Mouse (Mus musculus) kidney, embryonic 14.5 days (tissue): ENCODE data around the gene Tns1. TPM values are rescaled to one million over a fixed set of nuclear protein-coding genes. Genes with fewer than 3 reads are reported as not detected.

Source experiments
- ATAC-seq: fragments of 200-750 bp; cut with Nextera tagmentation; 2 replicates; pipeline ENCODE4 v1.8.0; 2017; ENCODE audit warnings: moderate number of reproducible peaks, mild to moderate bottlenecking, moderate TSS enrichment, moderate library complexity; ENCODE audit not compliant: low FRiP score, low TSS enrichment
- H3K27ac ChIP-seq: fragments of 300-500 bp; sonication (generic); 2 replicates; pipeline ENCODE4 v1.5.1; 2014; ENCODE audit warnings: low read depth, mild to moderate bottlenecking, low read length, moderate library complexity, mixed read lengths
- H3K27me3 ChIP-seq: fragments of 300-500 bp; sonication (generic); 2 replicates; pipeline ENCODE4 v1.6.1; 2014; ENCODE audit warnings: mild to moderate bottlenecking, low read length; ENCODE audit not compliant: control insufficient read depth, insufficient read depth
- H3K36me3 ChIP-seq: fragments of 300-500 bp; sonication (generic); 2 replicates; pipeline ENCODE4 v1.6.1; 2014; ENCODE audit warnings: low read length, mixed read lengths; ENCODE audit not compliant: control insufficient read depth, insufficient read depth
- H3K4me1 ChIP-seq: fragments of 300-500 bp; sonication (generic); 2 replicates; pipeline ENCODE4 v1.6.1; 2014; ENCODE audit warnings: low read length, mixed read lengths; ENCODE audit not compliant: control insufficient read depth, insufficient read depth
- H3K4me2 ChIP-seq: fragments of 300-500 bp; sonication (generic); replicated peaks from 2 replicates; pipeline ENCODE4 v1.6.1; 2014; ENCODE audit warnings: low read depth, mild to moderate bottlenecking, low read length
- H3K4me3 ChIP-seq: fragments of 300-500 bp; sonication (generic); 2 replicates; pipeline ENCODE4 v1.5.1; 2014; ENCODE audit warnings: mild to moderate bottlenecking, low read length
- H3K9ac ChIP-seq: fragments of 300-500 bp; sonication (generic); 2 replicates; pipeline ENCODE4 v1.6.1; 2014; ENCODE audit warnings: low read depth, mild to moderate bottlenecking, low read length, moderate library complexity
- H3K9me3 ChIP-seq: fragments of 300-500 bp; sonication (generic); 2 replicates; pipeline ENCODE4 v1.6.1; 2016; ENCODE audit warnings: low read length; ENCODE audit not compliant: control insufficient read depth
- WGBS: fragments of 180-500 bp; shearing (Covaris S2); extraction: QIAGEN DNeasy Blood & Tissue Kit; methylation state at CpG from one replicate; pipeline ENCODE4 v1.1.7; 2014; 5-methylcytosine and 5-hydroxymethylcytosine counted together
- polyA plus RNA-seq: library from polyadenylated mRNA; unstranded; fragments of >200 nt; fragmentation: Nextera tagmentation; extraction: Ambion mirVana; gene quantifications from 2 replicates; pipeline ENCODE4 v1.2.1, GENCODE M21; 2014

Gene Tns1
- polyA plus RNA-seq, 1 experiment from 2014 or later: 59.2 TPM

DNA sequence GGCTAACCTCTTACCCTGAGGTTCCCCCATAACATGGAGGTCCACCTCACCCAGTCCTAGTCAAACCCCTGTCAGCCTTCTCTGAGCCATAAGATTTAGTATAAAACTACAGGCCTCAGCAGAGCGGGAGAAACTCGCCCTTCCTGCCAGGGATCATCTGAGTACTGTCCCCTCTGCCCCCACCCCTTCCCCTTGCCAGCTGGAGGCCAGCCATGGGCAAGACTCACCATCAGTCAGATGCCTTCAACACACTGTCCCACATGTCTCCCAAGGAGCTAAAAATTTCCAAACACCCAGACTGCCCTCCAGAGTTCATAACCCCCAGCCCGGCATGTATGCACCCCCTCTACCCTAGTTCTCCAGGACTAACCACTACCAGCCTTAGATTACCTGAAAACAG lies 119.2 kb downstream of the Tns1 start:
- H3K9me3 ChIP-seq: no peaks in the 10 kb centered on the region
- H3K4me1 ChIP-seq: peaks cover 44% of the 10 kb centered on the region
- H3K36me3 ChIP-seq: no peaks in the 10 kb centered on the region; the same call in 1 of the 2 replicates
- no peak overlapping the region for H3K27ac ChIP-seq
- H3K4me2 ChIP-seq: no peak overlapping the region
- H3K27me3 ChIP-seq: no peaks in the 10 kb centered on the region; the same call in 1 of the 2 replicates
- WGBS: 64% methylated on average over 3 of the region's 3 CpGs
- no peak overlapping the region for H3K9ac ChIP-seq
- H3K4me3 ChIP-seq: no peak overlapping the region
- no peak for ATAC-seq

GRCm38 (mm10) chr1:74003723-74004122 lies 120.5 kb downstream of the Tns1 start:
- peaks cover 50% of the 10 kb centered on the region for H3K4me1 ChIP-seq
- 77% methylated on average over 2 of the region's 2 CpGs for WGBS
- H3K27ac ChIP-seq: no peak overlapping the region
- H3K36me3 ChIP-seq: no peaks in the 10 kb centered on the region; the same call in 1 of the 2 replicates
- no peak overlapping the region for H3K9ac ChIP-seq
- no peaks in the 10 kb centered on the region; the same call in 1 of the 2 replicates for H3K27me3 ChIP-seq
- no peak overlapping the region for H3K4me2 ChIP-seq
- ATAC-seq: no peak
- no peak overlapping the region for H3K4me3 ChIP-seq
- no peaks in the 10 kb centered on the region for H3K9me3 ChIP-seq

GRCm38 (mm10) chr1:74001449-74001820 lies 122.8 kb downstream of the Tns1 start:
- WGBS: 45% methylated on average over 10 of the region's 10 CpGs
- no peak overlapping the region for H3K4me3 ChIP-seq
- no peak overlapping the region for H3K27ac ChIP-seq
- H3K4me2 ChIP-seq: no peak overlapping the region
- H3K9me3 ChIP-seq: no peaks in the 10 kb centered on the region
- peaks cover 4% of the 10 kb centered on the region; the same call in 1 of the 2 replicates for H3K36me3 ChIP-seq
- no peaks in the 10 kb centered on the region for H3K27me3 ChIP-seq
- ATAC-seq: no peak
- no peak overlapping the region for H3K9ac ChIP-seq
- H3K4me1 ChIP-seq: peaks cover 39% of the 10 kb centered on the region

DNA sequence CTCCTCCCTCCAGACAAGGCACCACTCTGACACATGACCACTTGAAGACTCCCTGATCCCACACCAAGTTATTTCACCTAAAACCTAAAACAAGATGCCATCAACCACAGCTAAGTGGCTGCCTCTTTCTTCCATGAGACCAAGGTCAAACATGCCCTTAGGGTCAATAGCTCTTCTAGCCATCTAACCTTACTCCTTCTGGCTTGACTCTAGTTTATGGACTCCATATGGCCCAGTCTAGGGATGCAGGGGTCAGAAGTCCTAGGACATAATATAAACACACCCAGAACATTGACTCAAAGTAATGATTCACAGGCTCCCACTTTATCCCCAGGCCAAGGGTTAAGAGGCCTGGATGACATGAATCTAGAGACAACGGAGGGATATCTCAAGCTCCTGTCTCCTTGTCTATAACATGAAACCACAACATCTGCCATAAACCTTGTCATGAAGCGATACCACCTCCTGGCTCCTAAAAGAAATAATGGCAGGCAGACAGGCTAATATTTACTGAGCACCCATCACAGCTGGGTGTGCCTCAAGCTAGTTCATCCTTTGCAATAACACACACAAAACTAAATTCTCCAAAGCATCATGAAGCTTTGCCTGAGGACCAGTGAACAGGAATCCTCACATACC lies 123.3 kb downstream of the Tns1 start:
- Histone ChIP-seq H3K4me3 (no peak overlapping the region), H3K36me3 (peaks cover 6% of the 10 kb centered on the region; the same call in 1 of the 2 replicates), H3K27ac (peak overlapping the region; percentile 79; the same call in 1 of the 2 replicates), H3K9ac (no peak overlapping the region), H3K4me2 (no peak overlapping the region), H3K9me3 (no peaks in the 10 kb centered on the region), H3K4me1 (peaks cover 37% of the 10 kb centered on the region), H3K27me3 (no peaks in the 10 kb centered on the region)
- peak; percentile 22; the same call in 1 of the 2 replicates for ATAC-seq
- 41% methylated on average over 2 of the region's 2 CpGs for WGBS

DNA sequence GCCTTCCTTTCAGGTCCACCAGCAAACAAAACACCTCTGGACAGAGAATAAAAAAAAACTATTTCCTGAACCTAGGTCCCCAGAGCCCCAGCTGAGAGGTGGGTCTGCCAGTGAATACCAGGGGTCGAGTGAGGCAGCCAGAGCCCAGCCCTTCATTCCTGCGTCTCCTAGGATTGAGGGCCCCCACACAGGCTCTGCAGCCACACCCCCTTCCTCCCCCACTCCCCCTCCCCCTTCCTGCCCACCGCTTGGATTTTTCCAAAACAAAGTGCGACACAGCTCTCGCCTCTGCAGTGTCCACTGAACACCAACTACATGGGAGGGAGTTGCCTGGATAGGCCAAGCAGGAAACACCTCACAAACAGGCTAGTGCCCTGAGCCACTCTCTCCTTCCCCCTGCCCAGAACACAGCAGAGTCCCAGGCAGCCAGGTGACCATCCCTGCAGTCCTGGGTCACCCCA lies 124.0 kb downstream of the Tns1 start:
- no peaks in the 10 kb centered on the region for H3K27me3 ChIP-seq
- 0 out of 2 replicates have a peak overlapping the region, but pooled peaks have one; percentile 8 for H3K9ac ChIP-seq
- H3K4me1 ChIP-seq: peaks cover 37% of the 10 kb centered on the region
- H3K9me3 ChIP-seq: no peaks in the 10 kb centered on the region
- H3K4me3 ChIP-seq: no peak overlapping the region
- peaks cover 9% of the 10 kb centered on the region; the same call in 1 of the 2 replicates for H3K36me3 ChIP-seq
- H3K27ac ChIP-seq: peak overlapping the region; percentile 79; the same call in 1 of the 2 replicates
- no peak overlapping the region for H3K4me2 ChIP-seq
- WGBS: 8% methylated on average over 5 of the region's 5 CpGs
- peak; percentile 47 for ATAC-seq

- Histone ChIP-seq H3K27me3 (no peaks in the 10 kb centered on the region), H3K4me3 (no peak overlapping the region), H3K9me3 (no peaks in the 10 kb centered on the region), H3K27ac (peak overlapping the region; percentile 79; the same call in 1 of the 2 replicates), H3K4me1 (peaks cover 37% of the 10 kb centered on the region), H3K4me2 (no peak overlapping the region), H3K9ac (0 out of 2 replicates have a peak overlapping the region, but pooled peaks have one; percentile 8), H3K36me3 (peaks cover 14% of the 10 kb centered on the region; the same call in 1 of the 2 replicates)
- WGBS: 78% methylated on average over 5 of the region's 5 CpGs
- ATAC-seq: no peak
Observed at GRCm38 (mm10) chr1:73999533-73999932, 124.7 kb downstream of the Tns1 start.

GRCm38 (mm10) chr1:73998925-73999375 lies 125.3 kb downstream of the Tns1 start:
- no peaks in the 10 kb centered on the region for H3K27me3 ChIP-seq
- H3K36me3 ChIP-seq: peaks cover 17% of the 10 kb centered on the region; the same call in 1 of the 2 replicates
- no peak overlapping the region for H3K4me2 ChIP-seq
- H3K4me1 ChIP-seq: peaks cover 37% of the 10 kb centered on the region
- WGBS: 41% methylated on average over 5 of the region's 5 CpGs
- no peak for ATAC-seq
- H3K9me3 ChIP-seq: no peaks in the 10 kb centered on the region
- no peak overlapping the region for H3K4me3 ChIP-seq
- H3K27ac ChIP-seq: peak overlapping the region; percentile 79; the same call in 1 of the 2 replicates
- H3K9ac ChIP-seq: no peak overlapping the region

DNA sequence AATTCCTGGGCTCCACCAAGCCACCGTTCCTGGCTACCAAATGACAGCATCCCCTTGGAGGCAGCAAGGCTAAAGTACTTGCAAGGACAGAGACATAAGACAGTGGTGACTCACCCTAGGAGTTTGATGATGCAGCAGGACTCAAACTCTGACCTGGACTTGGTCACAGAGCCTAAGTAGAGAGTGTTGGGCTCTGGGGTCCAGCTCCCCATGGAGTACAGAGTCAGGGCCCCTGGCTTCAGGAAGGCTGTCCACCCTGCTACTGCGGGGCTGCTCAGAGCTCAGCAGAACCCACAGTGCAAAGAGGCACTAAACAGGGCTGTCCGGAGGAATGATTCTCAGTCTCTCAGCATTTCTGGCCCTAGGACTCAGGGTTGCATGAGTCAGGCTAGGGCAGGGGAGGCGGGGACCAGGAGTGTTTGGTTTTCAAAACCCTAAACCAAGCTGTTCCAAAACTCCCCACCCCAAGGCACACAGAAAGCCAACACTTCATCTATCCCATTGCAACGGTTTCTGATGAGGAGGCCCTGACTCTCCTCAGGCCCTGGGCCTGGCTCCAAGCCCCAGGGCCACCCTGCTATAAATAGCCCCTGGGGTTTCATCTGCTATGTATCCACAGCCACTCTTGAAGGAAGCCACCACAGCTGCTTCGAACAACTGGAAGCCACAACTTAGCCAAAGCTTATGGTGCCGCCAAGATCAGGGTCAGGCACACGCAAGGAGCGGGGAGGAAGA lies 126.0 kb downstream of the Tns1 start:
- Histone ChIP-seq H3K4me3 (no peak overlapping the region), H3K9ac (no peak overlapping the region), H3K4me2 (no peak overlapping the region), H3K36me3 (peaks cover 18% of the 10 kb centered on the region; the same call in 1 of the 2 replicates), H3K27me3 (no peaks in the 10 kb centered on the region), H3K27ac (peak overlapping the region; percentile 30; the same call in 1 of the 2 replicates), H3K4me1 (peaks cover 37% of the 10 kb centered on the region), H3K9me3 (no peaks in the 10 kb centered on the region)
- ATAC-seq: no peak
- WGBS: 61% methylated on average over 9 of the region's 9 CpGs
